Mouse (Mus musculus) hematopoietic multipotent progenitor cell, adult 10-12 weeks (in vitro differentiated cells): ENCODE data around the gene Ift43. TPM values are rescaled to one million over a fixed set of nuclear protein-coding genes. Genes with fewer than 3 reads are reported as not detected.

ENCODE experiments used
- polyA plus RNA-seq: library from polyadenylated mRNA; stranded (reverse); fragments of >175 nt; gene quantifications from 2 replicates; pipeline ENCODE4 v1.2.3, GENCODE M21; 2012; ENCODE audit warnings: low replicate concordance

Gene Ift43
- polyA plus RNA-seq: 0.86 and 1.5 TPM in 2 replicates

GRCm38 (mm10) chr12:86082481-86083012, at the start of gene Ift43:
Gene Ift43, plus strand, starts transcription at chr12:86082541.

GRCm38 (mm10) chr12:86078553-86079201, 3.7 kb upstream of the Ift43 start, which contains the start of gene Tgfb3:
Gene Tgfb3, minus strand, starts transcription at chr12:86079041.

Other genes starting within 250 kb of the Ift43 start
- 0.92 and 1.5 TPM in 2 replicates for gene Tgfb3, start 3.5 kb upstream of the Ift43 start, polyA plus RNA-seq
- 13.3 and 22.6 TPM in 2 replicates for gene Gpatch2l, start 159.3 kb downstream of the Ift43 start, polyA plus RNA-seq